Mouse (Mus musculus) lung, postnatal 0 days (tissue): ENCODE results near the gene Cxadr. TPM values are rescaled to one million over a fixed set of nuclear protein-coding genes. Genes with fewer than 3 reads are reported as not detected.

Experiments used
- ATAC-seq: fragments of 200-750 bp; cut with Nextera tagmentation; 2 replicates; pipeline ENCODE4 v1.8.0; 2017; ENCODE audit warnings: moderate library complexity
- DNase-seq: peaks from one replicate; pipeline ENCODE4 v3.0.0-alpha.2; 2016; ENCODE audit warnings: low spot score
- H3K27ac ChIP-seq: fragments of 300-500 bp; sonication (generic); 2 replicates; pipeline ENCODE4 v1.5.1; 2014; ENCODE audit warnings: antibody characterized with exemption, mild to moderate bottlenecking, low read length, mixed read lengths
- H3K27me3 ChIP-seq: fragments of 300-500 bp; sonication (generic); replicated peaks from 2 replicates; pipeline ENCODE4 v1.6.1; 2014; ENCODE audit warnings: low read length, mixed read lengths; ENCODE audit not compliant: insufficient read depth
- H3K36me3 ChIP-seq: fragments of 300-500 bp; sonication (generic); 2 replicates; pipeline ENCODE4 v1.6.1; 2014; ENCODE audit warnings: low read length, mixed read lengths; ENCODE audit not compliant: insufficient read depth
- H3K4me1 ChIP-seq: fragments of 300-500 bp; sonication (generic); 2 replicates; pipeline ENCODE4 v1.6.1; 2014; ENCODE audit warnings: antibody characterized with exemption, low read depth, low read length, mixed read lengths; ENCODE audit not compliant: insufficient read depth
- H3K4me2 ChIP-seq: fragments of 300-500 bp; sonication (generic); replicated peaks from 2 replicates; pipeline ENCODE4 v1.6.1; 2014; ENCODE audit warnings: low read depth, mild to moderate bottlenecking, low read length, moderate library complexity, mixed read lengths
- H3K4me3 ChIP-seq: fragments of 300-500 bp; sonication (generic); 2 replicates; pipeline ENCODE4 v1.5.1; 2014; ENCODE audit warnings: low read depth, low read length
- H3K9ac ChIP-seq: fragments of 300-500 bp; sonication (generic); replicated peaks from 2 replicates; pipeline ENCODE4 v1.6.1; 2014; ENCODE audit warnings: low read depth, mild to moderate bottlenecking
- H3K9me3 ChIP-seq: fragments of 300-500 bp; sonication (generic); 2 replicates; pipeline ENCODE4 v1.6.1; 2016; ENCODE audit warnings: low read length, mixed read lengths
- CTCF ChIP-seq: IDR thresholded peaks from 2 replicates; pipeline ENCODE4 v1.5.1; 2016; ENCODE audit warnings: antibody characterized with exemption, mild to moderate bottlenecking
- EP300 ChIP-seq: IDR thresholded peaks from 2 replicates; pipeline ENCODE4 v1.6.1; 2016; ENCODE audit warnings: antibody characterized with exemption, mild to moderate bottlenecking, control low read depth
- WGBS: fragments of 180-500 bp; shearing (Covaris S2); extraction: QIAGEN DNeasy Blood & Tissue Kit; methylation state at CpG from one replicate; pipeline ENCODE4 v1.1.7; 2014; 5-methylcytosine and 5-hydroxymethylcytosine counted together
- polyA plus RNA-seq: library from polyadenylated mRNA; unstranded; fragments of >200 nt; fragmentation: Nextera tagmentation; extraction: Ambion mirVana; gene quantifications from 2 replicates; pipeline ENCODE4 v1.2.1, GENCODE M21; 2015

The Cxadr gene
- polyA plus RNA-seq, 1 experiment from 2014 or later = 49.3 TPM

GRCm38 (mm10) chr16:78314026-78314425 is 12.7 kb downstream of the Cxadr start:
- no peak for TF ChIP-seq CTCF
- TF ChIP-seq EP300 = no peak
- Histone ChIP-seq H3K4me3 (no peak overlapping the region), H3K36me3 (no peaks in the 10 kb centered on the region), H3K9ac (no peak overlapping the region), H3K27ac (no peak overlapping the region), H3K4me2 (no peak overlapping the region), H3K9me3 (no peaks in the 10 kb centered on the region), H3K27me3 (no peaks in the 10 kb centered on the region), H3K4me1 (peaks cover 5% of the 10 kb centered on the region; the same call in 1 of the 2 replicates)
- DNase-seq (no peak), ATAC-seq (no peak)
- 70% methylated on average over 6 of the region's 6 CpGs for WGBS

- TF ChIP-seq EP300 (no peak), CTCF (peak; percentile 87)
- Histone ChIP-seq H3K27ac (no peak overlapping the region), H3K9me3 (no peaks in the 10 kb centered on the region), H3K36me3 (no peaks in the 10 kb centered on the region), H3K9ac (no peak overlapping the region), H3K4me1 (peaks cover 6% of the 10 kb centered on the region; the same call in 1 of the 2 replicates), H3K4me3 (no peak overlapping the region), H3K27me3 (no peaks in the 10 kb centered on the region), H3K4me2 (no peak overlapping the region)
- peak; percentile 55; the same call in 1 of the 2 replicates for ATAC-seq
- DNase-seq = peak; percentile 60
- 84% methylated on average over 9 of the region's 9 CpGs for WGBS
Observed at GRCm38 (mm10) chr16:78316849-78317248, 15.6 kb downstream of the Cxadr start.

DNA sequence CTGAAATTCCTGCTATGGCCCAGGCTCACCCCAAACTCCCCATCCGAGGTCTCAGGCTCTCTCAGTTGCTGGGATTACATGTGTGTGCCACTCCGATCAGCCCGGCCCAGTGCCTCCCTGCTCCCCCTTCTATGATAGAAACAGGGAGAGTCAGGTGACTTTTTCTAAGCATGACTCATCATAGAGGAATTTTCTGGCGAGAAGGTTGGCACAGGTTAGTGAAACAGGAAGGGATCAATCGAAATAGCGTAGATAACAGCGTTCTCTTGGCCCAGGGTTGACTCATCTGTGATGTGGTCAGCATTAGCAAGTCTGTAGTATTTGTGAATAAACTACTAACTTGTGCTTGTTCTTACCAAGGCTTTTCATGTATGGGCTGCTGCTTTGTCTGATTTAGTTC is 16.7 kb downstream of the Cxadr start:
- H3K36me3 ChIP-seq = no peaks in the 10 kb centered on the region
- peaks cover 8% of the 10 kb centered on the region; the same call in 1 of the 2 replicates for H3K4me1 ChIP-seq
- TF ChIP-seq CTCF (no peak), EP300 (no peak)
- no peak overlapping the region for H3K27ac ChIP-seq
- peak; percentile 71 for DNase-seq
- ATAC-seq = peak; percentile 73
- H3K4me3 ChIP-seq = no peak overlapping the region
- no peak overlapping the region for H3K4me2 ChIP-seq
- H3K9me3 ChIP-seq = no peaks in the 10 kb centered on the region
- 25% methylated on average over 7 of the region's 7 CpGs for WGBS
- H3K27me3 ChIP-seq = no peaks in the 10 kb centered on the region
- no peak overlapping the region for H3K9ac ChIP-seq

DNA sequence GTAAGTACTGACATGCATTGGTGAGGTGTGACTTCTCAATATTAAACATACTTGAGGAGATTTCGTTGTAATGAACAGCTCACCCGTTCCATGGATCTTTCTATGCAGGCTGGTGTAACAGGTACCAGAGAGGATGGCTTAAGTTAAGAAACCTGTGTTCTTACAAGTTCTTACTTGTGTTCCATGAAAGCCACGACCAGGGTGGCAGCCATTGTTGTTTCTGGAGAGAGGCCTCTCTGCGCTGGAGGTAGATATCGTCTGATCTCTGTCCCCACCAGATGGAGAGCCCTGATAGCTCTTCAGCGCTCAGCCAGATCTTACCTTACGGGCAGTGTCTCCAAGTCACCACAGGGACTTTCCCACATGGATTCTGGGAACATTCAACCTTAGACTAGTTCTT is 18.4 kb downstream of the Cxadr start:
- H3K27me3 ChIP-seq = no peaks in the 10 kb centered on the region
- no peak overlapping the region for H3K9ac ChIP-seq
- no peak overlapping the region for H3K27ac ChIP-seq
- 65% methylated on average over 7 of the region's 7 CpGs for WGBS
- no peaks in the 10 kb centered on the region for H3K9me3 ChIP-seq
- ATAC-seq (no peak), DNase-seq (no peak)
- TF ChIP-seq EP300 (no peak), CTCF (no peak)
- no peak overlapping the region for H3K4me3 ChIP-seq
- H3K4me2 ChIP-seq = no peak overlapping the region
- peaks cover 3% of the 10 kb centered on the region; the same call in 1 of the 2 replicates for H3K4me1 ChIP-seq
- H3K36me3 ChIP-seq = no peaks in the 10 kb centered on the region

DNA sequence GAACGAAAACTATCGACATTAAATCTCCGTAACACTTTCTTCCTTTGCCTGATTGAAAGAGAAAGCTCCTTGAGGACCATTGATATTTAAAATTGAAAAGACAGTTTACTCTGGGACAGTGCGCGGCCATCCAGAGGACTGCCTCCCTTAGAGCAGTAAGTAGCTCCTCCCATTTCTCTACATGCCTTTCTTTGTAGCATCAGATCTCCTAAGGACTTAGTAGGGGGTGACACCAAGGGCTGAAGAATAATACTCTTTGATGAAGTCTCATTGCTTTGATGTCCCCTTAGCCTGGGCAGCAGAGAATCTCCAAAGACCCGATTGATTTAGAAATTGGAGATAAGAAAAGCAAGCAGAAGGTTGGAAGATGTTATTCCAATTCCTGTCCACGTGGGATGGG is 20.3 kb downstream of the Cxadr start:
- no peak for TF ChIP-seq EP300
- TF ChIP-seq CTCF = no peak
- no peak overlapping the region for H3K4me2 ChIP-seq
- H3K4me3 ChIP-seq = no peak overlapping the region
- WGBS = 17% methylated on average over 7 of the region's 7 CpGs
- no peak overlapping the region for H3K9ac ChIP-seq
- H3K27ac ChIP-seq = no peak overlapping the region
- peaks cover 3% of the 10 kb centered on the region; the same call in 1 of the 2 replicates for H3K4me1 ChIP-seq
- H3K36me3 ChIP-seq = no peaks in the 10 kb centered on the region
- ATAC-seq = no peak
- H3K27me3 ChIP-seq = no peaks in the 10 kb centered on the region
- no peak for DNase-seq
- no peaks in the 10 kb centered on the region for H3K9me3 ChIP-seq

GRCm38 (mm10) chr16:78322140-78322539 is 20.9 kb downstream of the Cxadr start:
- Histone ChIP-seq H3K4me2 (no peak overlapping the region), H3K4me1 (peaks cover 3% of the 10 kb centered on the region; the same call in 1 of the 2 replicates), H3K9ac (no peak overlapping the region), H3K27ac (no peak overlapping the region), H3K36me3 (no peaks in the 10 kb centered on the region), H3K4me3 (no peak overlapping the region), H3K9me3 (no peaks in the 10 kb centered on the region), H3K27me3 (no peaks in the 10 kb centered on the region)
- TF ChIP-seq CTCF (no peak), EP300 (no peak)
- ATAC-seq = no peak
- no peak for DNase-seq
- WGBS = 28% methylated on average over 7 of the region's 7 CpGs
